Mouse (Mus musculus) olfactory bulb, adult 2 months (tissue): ENCODE measurements around the gene Ascl4.

ENCODE experiments used
- CTCF ChIP-seq: fragments of 200-500 bp; IDR thresholded peaks from 2 replicates; pipeline ENCODE4 v1.5.1; 2012; ENCODE audit warnings: low read depth, mild to moderate bottlenecking, low read length, moderate library complexity; ENCODE audit not compliant: insufficient read depth
- POLR2A ChIP-seq: fragments of 200-500 bp; IDR thresholded peaks from 2 replicates; pipeline ENCODE4 v1.6.1; 2012; ENCODE audit warnings: mild to moderate bottlenecking, low read depth, low read length, moderate library complexity; ENCODE audit not compliant: insufficient read depth

DNA sequence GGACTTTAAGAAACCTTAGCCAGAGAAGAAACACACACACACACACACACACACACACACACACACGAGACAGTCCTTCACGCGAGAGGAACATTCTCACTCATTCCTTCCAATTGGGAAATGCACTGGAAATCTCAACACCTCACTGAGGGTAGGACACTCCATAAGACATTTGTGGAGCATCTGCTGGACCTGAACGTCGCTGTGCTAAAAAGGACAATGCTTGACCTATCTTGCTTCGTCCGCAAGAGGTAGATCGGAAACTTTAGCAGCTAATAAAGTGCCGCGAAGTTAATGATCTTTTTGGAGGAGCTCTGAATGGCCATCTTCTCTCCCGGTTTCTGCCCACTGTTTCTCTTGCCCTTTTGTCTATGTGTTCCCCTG is 1.7 kb downstream of the Ascl4 start:
- TF ChIP-seq CTCF (no peak), POLR2A (no peak)
